Mouse (Mus musculus) forebrain, postnatal 0 days (tissue): Measurements from ENCODE around the gene Pcnp. TPM values are rescaled to one million over a fixed set of nuclear protein-coding genes. Genes with fewer than 3 reads are reported as not detected.
A peak's percentile ranks its signal among the peaks of the same experiment; 100 is the strongest.

Experiments
- ATAC-seq: fragments of 200-750 bp; cut with Nextera tagmentation; 2 replicates; pipeline ENCODE4 v1.8.0; 2017; ENCODE audit warnings: mild to moderate bottlenecking, moderate library complexity
- DNase-seq: peaks from one replicate; pipeline ENCODE4 v3.0.0-alpha.2; 2015
- H3K27ac ChIP-seq: fragments of 300-500 bp; sonication (generic); 2 replicates; pipeline ENCODE4 v1.5.1; 2014; ENCODE audit warnings: low read depth, mild to moderate bottlenecking, antibody characterized with exemption, low read length, moderate library complexity, mixed read lengths
- H3K27me3 ChIP-seq: fragments of 300-500 bp; sonication (generic); 2 replicates; pipeline ENCODE4 v1.6.1; 2014; ENCODE audit warnings: mild to moderate bottlenecking, low read length, mixed read lengths; ENCODE audit not compliant: insufficient read depth
- H3K36me3 ChIP-seq: fragments of 300-500 bp; sonication (generic); 2 replicates; pipeline ENCODE4 v1.6.1; 2014; ENCODE audit warnings: mild to moderate bottlenecking, moderate library complexity; ENCODE audit not compliant: insufficient read depth
- H3K4me1 ChIP-seq: fragments of 300-500 bp; sonication (generic); 2 replicates; pipeline ENCODE4 v1.6.1; 2014; ENCODE audit warnings: antibody characterized with exemption; ENCODE audit not compliant: insufficient read depth
- H3K4me2 ChIP-seq: fragments of 300-500 bp; sonication (generic); 2 replicates; pipeline ENCODE4 v1.6.1; 2014; ENCODE audit warnings: low read depth, mild to moderate bottlenecking, moderate library complexity
- H3K4me3 ChIP-seq: fragments of 300-500 bp; sonication (generic); 2 replicates; pipeline ENCODE4 v1.5.1; 2014; ENCODE audit warnings: low read depth, low read length, mixed read lengths
- H3K9ac ChIP-seq: fragments of 300-500 bp; sonication (generic); 2 replicates; pipeline ENCODE4 v1.6.1; 2014; ENCODE audit warnings: mild to moderate bottlenecking
- H3K9me3 ChIP-seq: fragments of 300-500 bp; sonication (generic); 2 replicates; pipeline ENCODE4 v1.6.1; 2016; ENCODE audit warnings: low read length
- CTCF ChIP-seq: sonication (generic); IDR thresholded peaks from 2 replicates; pipeline ENCODE4 v1.5.1; 2016; ENCODE audit warnings: antibody characterized with exemption, control low read depth, low read depth
- WGBS: fragments of 180-500 bp; shearing (Covaris S2); extraction: QIAGEN DNeasy Blood & Tissue Kit; methylation state at CpG from one replicate; pipeline ENCODE4 v1.1.7; 2014; 5-methylcytosine and 5-hydroxymethylcytosine counted together
- polyA plus RNA-seq: library from polyadenylated mRNA; unstranded; fragments of >200 nt; fragmentation: Nextera tagmentation; extraction: Ambion mirVana; gene quantifications from 2 replicates; pipeline ENCODE4 v1.2.1, GENCODE M21; 2015
- total RNA-seq: library from RNA; depleted of rRNA; stranded (reverse); fragments of >200 nt; gene quantifications from 2 replicates; pipeline ENCODE4 v1.2.3, GENCODE M21; 2014

The Pcnp gene
- total and polyA plus RNA-seq, 2 experiments from 2014 or later, result 106 to 236 TPM

- no peaks in the 10 kb centered on the region for H3K27me3 ChIP-seq
- no peak overlapping the region for H3K27ac ChIP-seq
- H3K4me3 ChIP-seq, result peak overlapping the region; percentile 80
- H3K4me2 ChIP-seq, result peak overlapping the region; percentile 62
- peak overlapping the region; percentile 79; the same call in 1 of the 2 replicates for H3K9ac ChIP-seq
- TF ChIP-seq CTCF, result no peak
- no peak for ATAC-seq
- H3K4me1 ChIP-seq, result peaks cover 12% of the 10 kb centered on the region
- WGBS, result 64% methylated on average over 6 of the region's 6 CpGs
- DNase-seq, result no peak
- H3K9me3 ChIP-seq, result no peaks in the 10 kb centered on the region
- peaks cover 23% of the 10 kb centered on the region for H3K36me3 ChIP-seq
Measured at GRCm38 (mm10) chr16:56036501-56036900, 7.0 kb upstream of the Pcnp start.

GRCm38 (mm10) chr16:56034566-56034965, 5.0 kb upstream of the Pcnp start:
- Histone ChIP-seq H3K9me3 (no peaks in the 10 kb centered on the region), H3K4me2 (no peak overlapping the region), H3K27me3 (no peaks in the 10 kb centered on the region), H3K4me1 (peaks cover 16% of the 10 kb centered on the region), H3K27ac (no peak overlapping the region), H3K9ac (no peak overlapping the region), H3K36me3 (peaks cover 23% of the 10 kb centered on the region), H3K4me3 (no peak overlapping the region)
- 96% methylated on average over 6 of the region's 6 CpGs for WGBS
- no peak for ATAC-seq
- no peak for DNase-seq
- TF ChIP-seq CTCF, result no peak

GRCm38 (mm10) chr16:56028722-56029551, 602 bp downstream of the Pcnp start:
- TF ChIP-seq CTCF, result no peak
- DNase-seq, result peak; percentile 75
- ATAC-seq, result peak; percentile 74
- Histone ChIP-seq H3K27me3 (no peaks in the 10 kb centered on the region), H3K4me1 (peaks cover 16% of the 10 kb centered on the region), H3K4me3 (peak overlapping the region; percentile 83), H3K9ac (peak overlapping the region; percentile 75), H3K27ac (peak overlapping the region; percentile 90), H3K9me3 (no peaks in the 10 kb centered on the region), H3K4me2 (peak overlapping the region; percentile 62), H3K36me3 (peaks cover 16% of the 10 kb centered on the region)
- under 1% methylated on average over 62 of the region's 62 CpGs for WGBS

- DNase-seq (no peak), ATAC-seq (no peak)
- WGBS, result 34% methylated on average over 12 of the region's 12 CpGs
- H3K4me1 ChIP-seq, result peaks cover 16% of the 10 kb centered on the region
- peaks cover 12% of the 10 kb centered on the region; the same call in 1 of the 2 replicates for H3K36me3 ChIP-seq
- no peaks in the 10 kb centered on the region for H3K9me3 ChIP-seq
- peak overlapping the region; percentile 75 for H3K9ac ChIP-seq
- H3K4me2 ChIP-seq, result peak overlapping the region; percentile 62
- no peaks in the 10 kb centered on the region for H3K27me3 ChIP-seq
- no peak overlapping the region for H3K27ac ChIP-seq
- no peak for TF ChIP-seq CTCF
- peak overlapping the region; percentile 83 for H3K4me3 ChIP-seq
Measured at GRCm38 (mm10) chr16:56027854-56028629, 1.5 kb downstream of the Pcnp start.

- peaks cover 42% of the 10 kb centered on the region for H3K36me3 ChIP-seq
- no peak for ATAC-seq
Measured at GRCm38 (mm10) chr16:56019660-56020059, 9.9 kb downstream of the Pcnp start.

GRCm38 (mm10) chr16:56014076-56014475, 15.5 kb downstream of the Pcnp start:
- peaks cover 31% of the 10 kb centered on the region for H3K36me3 ChIP-seq
- no peak for TF ChIP-seq CTCF
- H3K9me3 ChIP-seq, result no peaks in the 10 kb centered on the region
- H3K27me3 ChIP-seq, result no peaks in the 10 kb centered on the region
- no peak overlapping the region for H3K9ac ChIP-seq
- DNase-seq, result no peak
- H3K4me3 ChIP-seq, result no peak overlapping the region
- H3K4me2 ChIP-seq, result no peak overlapping the region
- 90% methylated on average over 7 of the region's 7 CpGs for whole genome bisulfite sequencing
- ATAC-seq, result 0 out of 2 replicates have a peak, but pooled peaks have one; percentile 16
- H3K27ac ChIP-seq, result no peak overlapping the region
- no peaks in the 10 kb centered on the region for H3K4me1 ChIP-seq

More at GRCm38 (mm10) chr16:56019660-56020059, 9.9 kb downstream of the Pcnp start:
- Histone ChIP-seq H3K27me3 (no peaks in the 10 kb centered on the region), H3K9me3 (no peaks in the 10 kb centered on the region), H3K9ac (no peak overlapping the region), H3K4me3 (no peak overlapping the region), H3K4me1 (no peaks in the 10 kb centered on the region), H3K4me2 (no peak overlapping the region), H3K27ac (no peak overlapping the region)
- no peak for TF ChIP-seq CTCF
- WGBS, result 97% methylated on average over 7 of the region's 7 CpGs
- DNase-seq, result no peak
